8 mouse cellular contexts compared by ENCODE assay signal in genomic region chr6:125231117-125232044, GRCm38 (mm10). TPM values are rescaled to one million over a fixed set of nuclear protein-coding genes. Genes with fewer than 3 reads are reported as not detected.
DNase-seq lines count a peak whose midpoint lies in the region; ATAC-seq and TF ChIP-seq lines count a peak whose summit lies in the region.

Tapbpl (minus strand) TSS chr6:125231860.

- WGBS in liver, embryonic 12.5 days (ENCODE audit: insufficient replicate concordance) = 2% methylated on average over 16 of the region's 16 CpGs
- 2% methylated on average over 16 of the region's 16 CpGs for WGBS in stomach, embryonic 16.5 days

- H3K79me2 ChIP-seq in C2C12 (ENCODE audit: control insufficient read depth, insufficient read depth) = no peaks in the 10 kb centered on the region
- no peaks in the 10 kb centered on the region for H3K79me2 ChIP-seq in myocyte (ENCODE audit: control insufficient read depth, insufficient read depth)

- peak within 1 kb of the TSS; percentile 88 for H3K27ac ChIP-seq in liver, embryonic 12.5 days
- H3K27ac ChIP-seq in stomach, embryonic 16.5 days (ENCODE audit: low read length) = peak within 1 kb of the TSS; percentile 90

- H3K9ac ChIP-seq in liver, embryonic 12.5 days = peak within 1 kb of the TSS; percentile 84
- H3K9ac ChIP-seq in stomach, embryonic 16.5 days (ENCODE audit: low read length) = peak within 1 kb of the TSS; percentile 92

- TF ChIP-seq POLR2A in myocyte (IDR thresholded peaks at IDR 0.05; ENCODE audit: insufficient read length, low read depth) = peak; percentile 56

- H3K4me3 ChIP-seq in C2C12 (ENCODE audit: insufficient read depth, poor library complexity, severe bottlenecking) (peak within 1 kb of the TSS; percentile 53), myocyte (peak within 1 kb of the TSS; percentile 58)
- peak within 1 kb of the TSS; percentile 81 for H3K4me3 ChIP-seq in liver, embryonic 12.5 days
- peak within 1 kb of the TSS; percentile 69 for H3K4me3 ChIP-seq in stomach, embryonic 16.5 days (replicated peaks; ENCODE audit: low read length)

- ATAC-seq in liver, embryonic 12.5 days = peak; percentile 63
- peak; percentile 52; the same call in 1 of the 2 replicates for ATAC-seq in stomach, embryonic 16.5 days (ENCODE audit: insufficient read depth, low FRiP score)

- TF ChIP-seq CTCF in C2C12 (IDR thresholded peaks at IDR 0.05; ENCODE audit: control insufficient read depth, insufficient read depth, insufficient read length) = no peak

- H3K79me3 ChIP-seq in C2C12 (ENCODE audit: low read depth) = no peaks in the 10 kb centered on the region

- no peaks in the 10 kb centered on the region for H3K36me3 ChIP-seq in C2C12 (ENCODE audit: control insufficient read depth, insufficient read depth)
- H3K36me3 ChIP-seq in liver, embryonic 12.5 days = no peaks in the 10 kb centered on the region
- no peaks in the 10 kb centered on the region for H3K36me3 ChIP-seq in myocyte (ENCODE audit: control insufficient read depth, insufficient read depth)
- H3K36me3 ChIP-seq in stomach, embryonic 16.5 days (ENCODE audit: control insufficient read depth, insufficient read depth, low read length) = no peaks in the 10 kb centered on the region

- DNase-seq in adrenal gland, adult 2 months = peak; percentile 81
- peak; percentile 76 for DNase-seq in embryo, embryonic 11 days
- DNase-seq in heart, adult 8-10 months (ENCODE audit: low spot score) = peak; percentile 65
- DNase-seq in kidney, adult 18-20 months = peak; percentile 71

- no peaks in the 10 kb centered on the region for H3K9me3 ChIP-seq in liver, embryonic 12.5 days (replicated peaks)
- H3K9me3 ChIP-seq in stomach, embryonic 16.5 days (replicated peaks; ENCODE audit: control insufficient read depth, low read length) = no peaks in the 10 kb centered on the region

- H3K27me3 ChIP-seq in C2C12 (ENCODE audit: control insufficient read depth, insufficient read depth, insufficient read length) (no peaks in the 10 kb centered on the region), myocyte (ENCODE audit: control insufficient read depth, insufficient read depth, insufficient read length) (no peaks in the 10 kb centered on the region)
- no peaks in the 10 kb centered on the region for H3K27me3 ChIP-seq in liver, embryonic 12.5 days (replicated peaks)
- H3K27me3 ChIP-seq in stomach, embryonic 16.5 days (ENCODE audit: control insufficient read depth, insufficient read depth, low read length) = no peaks in the 10 kb centered on the region

- peak within 1 kb of the TSS; percentile 70 for H3ac ChIP-seq in C2C12 (ENCODE audit: control insufficient read depth, insufficient read length, low read depth)
- peak within 1 kb of the TSS; percentile 29 for H3ac ChIP-seq in myocyte (ENCODE audit: control insufficient read depth, insufficient read length)

- peaks cover 38% of the 10 kb centered on the region for H3K4me1 ChIP-seq in liver, embryonic 12.5 days
- H3K4me1 ChIP-seq in stomach, embryonic 16.5 days (ENCODE audit: control insufficient read depth, insufficient read depth, low read length) = peaks cover 19% of the 10 kb centered on the region; the same call in 1 of the 2 replicates

- H3K4me2 ChIP-seq in liver, embryonic 12.5 days = peak within 1 kb of the TSS; percentile 95
- H3K4me2 ChIP-seq in myocyte (ENCODE audit: low read depth) = peak within 1 kb of the TSS; percentile 89
- H3K4me2 ChIP-seq in stomach, embryonic 16.5 days (ENCODE audit: low read depth, low read length) = peak within 1 kb of the TSS; percentile 98

TF ChIP-seq in C2C12, 6 proteins besides CTCF, POLR2A, EP300 and RAD21:
- no peak for TF ChIP-seq FOSL1 (IDR thresholded peaks at IDR 0.05; ENCODE audit: insufficient read depth, low read length, poor library complexity, severe bottlenecking)
- TF ChIP-seq MAX (IDR thresholded peaks at IDR 0.05) = no peak
- TF ChIP-seq USF1 (IDR thresholded peaks at IDR 0.05; ENCODE audit: low read depth) = no peak
- TF ChIP-seq CEBPB (IDR thresholded peaks at IDR 0.05; ENCODE audit: low read depth) = no peak
- TF ChIP-seq MYOD1 (IDR thresholded peaks at IDR 0.05; ENCODE audit: control insufficient read depth, insufficient read length, low read depth) = no peak
- TF ChIP-seq MYOG (IDR thresholded peaks at IDR 0.05; ENCODE audit: control insufficient read depth, extremely low read depth, insufficient read length) = no peak
TF ChIP-seq in C2C12: peak in this region for 0.

TF ChIP-seq in myocyte, 11 proteins besides CTCF, POLR2A, EP300 and RAD21:
- no peak for TF ChIP-seq MYOD1 (IDR thresholded peaks at IDR 0.05; ENCODE audit: control insufficient read depth in 1 of 3, insufficient read length in 2 of 3, low read depth in 2 of 3)
- no peak for TF ChIP-seq USF1 (IDR thresholded peaks at IDR 0.05; ENCODE audit: low read depth)
- peak; percentile 68 for TF ChIP-seq POLR2AphosphoS2 (IDR thresholded peaks at IDR 0.05; ENCODE audit: insufficient read length, low read depth)
- no peak for TF ChIP-seq TCF3 (IDR thresholded peaks at IDR 0.05; ENCODE audit: insufficient read length, low read depth)
- TF ChIP-seq CEBPB (IDR thresholded peaks at IDR 0.05; ENCODE audit: insufficient read depth, poor library complexity, severe bottlenecking) = no peak
- no peak for TF ChIP-seq REST (IDR thresholded peaks at IDR 0.05; ENCODE audit: insufficient read depth, insufficient read length)
- TF ChIP-seq E2F4 (IDR thresholded peaks at IDR 0.05; ENCODE audit: insufficient read depth) = no peak

RNA-seq across cellular contexts. Expression of gene Tapbpl, which starts in this region (rescaled TPM):
- polyA plus RNA-seq in C2C12 (2012; fragmentation: generic; extraction: Trizol) (2.3 TPM), myocyte (2012; fragmentation: generic; extraction: Trizol) (6.5 TPM)
- total RNA-seq in adrenal gland, adult 2 months (2021) = 10 to 100 TPM; 11.3 to 15.6 TPM
- polyA plus RNA-seq in adrenal gland, adult 2 months (2012; rRNA removed) = 12.0 and 12.1 TPM in 2 replicates
- 1 to 10 TPM; 4.8 to 5.8 (median 5.4) TPM for total RNA-seq in heart, adult 8-10 months (2022)
- 3.8 and 4.0 TPM in 2 replicates for polyA plus RNA-seq in liver, embryonic 12.5 days (2016; fragmentation: Nextera tagmentation; extraction: Ambion mirVana)
- 9.0 and 9.6 TPM in 2 replicates for polyA plus RNA-seq in stomach, embryonic 16.5 days (2015; fragmentation: Nextera tagmentation; extraction: Ambion mirVana)

Comparison
In these comparisons a context has a peak if more than half of its experiments do, and no peak if none do; other contexts are left out.
1. Peak in every context shown above with its lines: DNase-seq, ATAC-seq, H3K4me3 ChIP-seq and H3K27ac ChIP-seq.